Mouse (Mus musculus): Measurements from ENCODE around the gene Nadk2.

- TF ChIP-seq POLR2A (IDR thresholded peaks at IDR 0.05; ENCODE audit: insufficient read depth, low read depth, low read length), result no peak
- no peak for TF ChIP-seq CTCF (IDR thresholded peaks at IDR 0.05)
- no peak for TF ChIP-seq EP300 (IDR thresholded peaks at IDR 0.05; ENCODE audit: insufficient read depth, low read depth, low read length)
Observed at GRCm38 (mm10) chr15:9081294-9081693, 10.2 kb downstream of the Nadk2 start.

Data from heart, adult 2 months (tissue).